Mouse (Mus musculus): ENCODE data around the gene Abr. TPM values are rescaled to one million over a fixed set of nuclear protein-coding genes. Genes with fewer than 3 reads are reported as not detected.
A peak's percentile ranks its signal among the peaks of the same experiment; 100 is the strongest.

The Abr gene
- polyA plus RNA-seq, 1 experiment from 2014 or later: 32.3 TPM

DNA sequence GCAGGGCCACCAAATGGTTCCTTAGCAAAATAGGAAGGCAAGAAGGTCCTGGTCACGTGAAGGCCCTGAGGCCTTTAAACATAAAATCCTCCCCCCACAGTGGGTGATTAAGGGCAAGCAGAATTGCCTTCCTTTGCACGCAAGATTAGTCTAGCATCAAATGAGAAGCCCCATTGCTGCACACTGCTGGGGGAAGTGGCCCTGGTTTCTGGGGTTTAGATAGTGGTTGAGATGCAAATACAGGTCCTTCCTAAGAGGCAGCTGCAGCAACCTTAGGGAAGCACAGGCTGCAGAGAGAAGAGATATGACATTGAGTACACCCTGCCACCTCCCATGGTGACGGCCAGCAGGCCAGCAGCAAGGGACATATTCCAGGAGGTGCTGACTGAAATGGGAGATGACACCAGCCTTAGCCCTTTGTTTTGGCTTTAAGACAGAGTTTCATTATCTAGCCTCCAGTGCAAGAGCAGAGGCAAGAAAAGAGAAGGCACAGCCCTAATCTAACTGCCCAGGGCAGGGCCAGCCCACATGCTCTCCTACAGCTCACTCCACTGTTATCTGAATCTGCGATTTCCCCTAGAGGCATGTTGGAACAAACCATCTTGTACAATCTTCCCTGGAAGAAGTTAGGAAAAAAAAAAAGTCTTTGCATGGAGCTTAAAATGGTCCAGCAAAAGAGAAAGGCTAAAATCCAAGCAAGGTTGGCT, 28.3 kb downstream of the Abr start:
- Histone ChIP-seq H3K4me3 (ENCODE audit: low read depth, low read length) (no peak overlapping the region), H3K9ac (ENCODE audit: low read depth, low read length) (no peak overlapping the region), H3K4me2 (replicated peaks; ENCODE audit: low read depth) (no peak overlapping the region), H3K27ac (ENCODE audit: low read depth, low read length) (no peak overlapping the region), H3K27me3 (replicated peaks; ENCODE audit: control insufficient read depth, insufficient read depth, low read length) (no peaks in the 10 kb centered on the region), H3K9me3 (ENCODE audit: control insufficient read depth) (no peaks in the 10 kb centered on the region), H3K36me3 (ENCODE audit: control insufficient read depth, insufficient read depth) (no peaks in the 10 kb centered on the region), H3K4me1 (replicated peaks; ENCODE audit: control insufficient read depth, insufficient read depth, low read length) (peaks cover 4% of the 10 kb centered on the region; the same call in 1 of the 2 replicates)
- WGBS: 78% methylated on average over 4 of the region's 4 CpGs
- no peak for TF ChIP-seq CTCF (IDR thresholded peaks at IDR 0.05; ENCODE audit: low read depth)
- ATAC-seq: no peak

- no peaks in the 10 kb centered on the region for H3K9me3 ChIP-seq (ENCODE audit: control insufficient read depth)
- 81% methylated on average over 5 of the region's 5 CpGs for WGBS
- TF ChIP-seq CTCF (IDR thresholded peaks at IDR 0.05; ENCODE audit: low read depth): no peak
- no peak overlapping the region for H3K27ac ChIP-seq (ENCODE audit: low read depth, low read length)
- H3K9ac ChIP-seq (ENCODE audit: low read depth, low read length): no peak overlapping the region
- no peak overlapping the region for H3K4me2 ChIP-seq (replicated peaks; ENCODE audit: low read depth)
- no peak for ATAC-seq
- no peaks in the 10 kb centered on the region for H3K27me3 ChIP-seq (replicated peaks; ENCODE audit: control insufficient read depth, insufficient read depth, low read length)
- H3K36me3 ChIP-seq (ENCODE audit: control insufficient read depth, insufficient read depth): no peaks in the 10 kb centered on the region
- H3K4me3 ChIP-seq (ENCODE audit: low read depth, low read length): no peak overlapping the region
- H3K4me1 ChIP-seq (replicated peaks; ENCODE audit: control insufficient read depth, insufficient read depth, low read length): no peaks in the 10 kb centered on the region
Measured at GRCm38 (mm10) chr11:76589746-76590145, 32.4 kb downstream of the Abr start.

GRCm38 (mm10) chr11:76588632-76589485, 33.3 kb downstream of the Abr start:
- no peak for TF ChIP-seq CTCF (IDR thresholded peaks at IDR 0.05; ENCODE audit: low read depth)
- no peak overlapping the region for H3K4me2 ChIP-seq (replicated peaks; ENCODE audit: low read depth)
- no peaks in the 10 kb centered on the region for H3K27me3 ChIP-seq (replicated peaks; ENCODE audit: control insufficient read depth, insufficient read depth, low read length)
- no peaks in the 10 kb centered on the region for H3K9me3 ChIP-seq (ENCODE audit: control insufficient read depth)
- no peaks in the 10 kb centered on the region for H3K4me1 ChIP-seq (replicated peaks; ENCODE audit: control insufficient read depth, insufficient read depth, low read length)
- no peaks in the 10 kb centered on the region for H3K36me3 ChIP-seq (ENCODE audit: control insufficient read depth, insufficient read depth)
- H3K9ac ChIP-seq (ENCODE audit: low read depth, low read length): no peak overlapping the region
- ATAC-seq: no peak
- no peak overlapping the region for H3K27ac ChIP-seq (ENCODE audit: low read depth, low read length)
- H3K4me3 ChIP-seq (ENCODE audit: low read depth, low read length): no peak overlapping the region
- 55% methylated on average over 10 of the region's 10 CpGs for WGBS

DNA sequence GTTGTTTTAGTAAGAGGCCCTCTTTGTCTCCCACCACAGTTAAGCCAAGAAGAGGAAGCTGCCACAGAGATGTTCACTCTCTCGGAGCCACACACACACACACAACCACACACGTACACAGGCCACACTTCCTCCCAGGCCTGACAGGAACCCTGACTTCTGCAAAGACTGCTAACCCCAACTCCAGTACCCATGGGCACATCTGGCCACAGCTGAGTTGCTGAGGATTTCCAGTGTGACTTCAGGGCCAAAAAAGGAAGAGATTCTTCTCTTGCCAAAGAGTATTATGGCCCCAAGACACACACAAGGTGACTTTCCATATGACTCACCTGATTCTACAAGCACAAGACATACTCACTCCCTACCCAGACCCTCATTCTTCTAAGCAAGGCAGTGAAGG, 34.1 kb downstream of the Abr start:
- Histone ChIP-seq H3K4me1 (replicated peaks; ENCODE audit: control insufficient read depth, insufficient read depth, low read length) (no peaks in the 10 kb centered on the region), H3K9me3 (ENCODE audit: control insufficient read depth) (no peaks in the 10 kb centered on the region), H3K4me2 (replicated peaks; ENCODE audit: low read depth) (no peak overlapping the region), H3K27ac (ENCODE audit: low read depth, low read length) (peak overlapping the region; percentile 60), H3K9ac (ENCODE audit: low read depth, low read length) (no peak overlapping the region), H3K36me3 (ENCODE audit: control insufficient read depth, insufficient read depth) (no peaks in the 10 kb centered on the region), H3K27me3 (replicated peaks; ENCODE audit: control insufficient read depth, insufficient read depth, low read length) (no peaks in the 10 kb centered on the region), H3K4me3 (ENCODE audit: low read depth, low read length) (no peak overlapping the region)
- WGBS: 84% methylated on average over 2 of the region's 2 CpGs
- no peak for TF ChIP-seq CTCF (IDR thresholded peaks at IDR 0.05; ENCODE audit: low read depth)
- no peak; the same call in 1 of the 2 replicates for ATAC-seq

GRCm38 (mm10) chr11:76587333-76587732, 34.8 kb downstream of the Abr start:
- H3K4me2 ChIP-seq (replicated peaks; ENCODE audit: low read depth): no peak overlapping the region
- 0 out of 2 replicates have a peak, but pooled peaks have one; percentile 31 for ATAC-seq
- 63% methylated on average over 1 of the region's 1 CpGs for WGBS

DNA sequence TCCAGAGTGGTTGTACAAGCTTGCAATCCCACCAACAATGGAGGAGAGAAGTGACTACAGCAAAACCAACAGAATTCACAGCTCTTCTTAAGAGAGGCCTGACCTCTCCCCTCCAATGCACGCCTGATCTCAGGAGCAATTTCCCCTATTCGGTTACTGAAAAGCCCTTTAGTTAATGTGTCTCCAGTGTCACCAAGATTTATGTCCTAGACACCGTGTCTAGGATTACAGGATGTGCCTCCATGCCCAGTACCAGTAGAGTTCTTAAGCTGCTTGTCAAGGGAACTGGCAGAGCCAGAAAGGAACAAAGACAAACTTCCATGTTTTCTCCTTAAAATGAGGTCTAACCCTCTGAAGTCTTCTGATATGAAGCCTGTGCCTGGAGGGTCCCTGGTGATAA, 36.0 kb downstream of the Abr start:
- H3K4me2 ChIP-seq (replicated peaks; ENCODE audit: low read depth): no peak overlapping the region
- no peak overlapping the region for H3K9ac ChIP-seq (ENCODE audit: low read depth, low read length)
- no peaks in the 10 kb centered on the region for H3K27me3 ChIP-seq (replicated peaks; ENCODE audit: control insufficient read depth, insufficient read depth, low read length)
- 39% methylated on average over 3 of the region's 3 CpGs for WGBS
- H3K36me3 ChIP-seq (ENCODE audit: control insufficient read depth, insufficient read depth): no peaks in the 10 kb centered on the region
- ATAC-seq: no peak
- H3K27ac ChIP-seq (ENCODE audit: low read depth, low read length): no peak overlapping the region
- H3K4me3 ChIP-seq (ENCODE audit: low read depth, low read length): no peak overlapping the region
- no peaks in the 10 kb centered on the region for H3K4me1 ChIP-seq (replicated peaks; ENCODE audit: control insufficient read depth, insufficient read depth, low read length)
- TF ChIP-seq CTCF (IDR thresholded peaks at IDR 0.05; ENCODE audit: low read depth): no peak
- H3K9me3 ChIP-seq (ENCODE audit: control insufficient read depth): no peaks in the 10 kb centered on the region

More at GRCm38 (mm10) chr11:76587333-76587732, 34.8 kb downstream of the Abr start:
- no peak overlapping the region for H3K9ac ChIP-seq (ENCODE audit: low read depth, low read length)
- peak; percentile 50 for TF ChIP-seq CTCF (IDR thresholded peaks at IDR 0.05; ENCODE audit: low read depth)
- no peak overlapping the region for H3K4me3 ChIP-seq (ENCODE audit: low read depth, low read length)
- H3K27ac ChIP-seq (ENCODE audit: low read depth, low read length): peak overlapping the region; percentile 60; the same call in 1 of the 2 replicates
- H3K4me1 ChIP-seq (replicated peaks; ENCODE audit: control insufficient read depth, insufficient read depth, low read length): no peaks in the 10 kb centered on the region
- H3K9me3 ChIP-seq (ENCODE audit: control insufficient read depth): no peaks in the 10 kb centered on the region
- no peaks in the 10 kb centered on the region for H3K36me3 ChIP-seq (ENCODE audit: control insufficient read depth, insufficient read depth)
- no peaks in the 10 kb centered on the region for H3K27me3 ChIP-seq (replicated peaks; ENCODE audit: control insufficient read depth, insufficient read depth, low read length)
